Mouse (Mus musculus) forelimb bud, embryonic 11.5 days (tissue): Measurements from ENCODE around the gene Pacs2.

Experiments used
- DNase-seq: peaks from one replicate; pipeline ENCODE4 v3.0.0-alpha.2; 2012; ENCODE audit warnings: low read depth, low spot score

The Pacs2 gene

DNA sequence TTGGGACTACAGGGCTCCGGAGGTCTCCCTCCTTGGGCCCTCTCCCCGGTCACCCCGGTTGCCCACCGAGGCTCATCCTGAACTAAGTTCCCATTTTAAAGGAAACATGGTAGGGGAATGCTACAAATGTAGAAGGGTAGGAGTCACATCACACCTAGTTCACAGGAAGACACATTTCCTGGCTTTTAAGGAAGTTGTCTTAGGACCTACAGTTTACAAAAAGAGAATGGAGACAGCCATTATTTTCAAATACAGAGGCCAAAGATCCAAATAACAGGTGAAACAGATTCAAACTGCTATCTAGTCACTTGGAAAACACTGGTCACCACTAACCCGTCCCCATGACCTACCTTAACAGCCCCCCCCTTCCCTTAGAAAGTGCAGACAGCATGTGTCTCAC is 1.9 kb upstream of the Pacs2 start:
- no peak for DNase-seq

DNA sequence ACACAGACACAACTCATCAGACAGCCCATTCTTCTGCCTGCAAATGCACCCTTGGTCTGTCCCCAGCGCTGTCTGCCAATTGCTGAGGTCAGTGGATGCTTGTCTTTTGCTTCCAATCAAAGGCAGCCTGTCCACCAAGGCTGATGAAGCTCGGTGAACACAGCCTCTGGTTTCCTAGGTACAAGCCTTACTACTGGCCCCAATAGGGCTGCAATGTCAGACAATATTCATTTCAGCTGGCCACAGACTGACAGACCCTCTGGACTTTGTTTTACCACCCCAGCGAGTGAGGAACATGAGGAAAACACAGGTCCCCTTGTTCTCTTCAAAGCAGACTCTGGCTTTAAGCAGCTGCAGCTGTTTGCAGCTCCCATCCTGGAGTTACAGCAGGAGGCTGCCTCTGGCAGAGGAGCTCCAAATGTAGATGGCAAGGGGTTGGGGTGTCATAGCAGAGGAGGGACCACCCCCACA is 1.3 kb upstream of the Pacs2 start:
- DNase-seq, result peak; percentile 51

DNA sequence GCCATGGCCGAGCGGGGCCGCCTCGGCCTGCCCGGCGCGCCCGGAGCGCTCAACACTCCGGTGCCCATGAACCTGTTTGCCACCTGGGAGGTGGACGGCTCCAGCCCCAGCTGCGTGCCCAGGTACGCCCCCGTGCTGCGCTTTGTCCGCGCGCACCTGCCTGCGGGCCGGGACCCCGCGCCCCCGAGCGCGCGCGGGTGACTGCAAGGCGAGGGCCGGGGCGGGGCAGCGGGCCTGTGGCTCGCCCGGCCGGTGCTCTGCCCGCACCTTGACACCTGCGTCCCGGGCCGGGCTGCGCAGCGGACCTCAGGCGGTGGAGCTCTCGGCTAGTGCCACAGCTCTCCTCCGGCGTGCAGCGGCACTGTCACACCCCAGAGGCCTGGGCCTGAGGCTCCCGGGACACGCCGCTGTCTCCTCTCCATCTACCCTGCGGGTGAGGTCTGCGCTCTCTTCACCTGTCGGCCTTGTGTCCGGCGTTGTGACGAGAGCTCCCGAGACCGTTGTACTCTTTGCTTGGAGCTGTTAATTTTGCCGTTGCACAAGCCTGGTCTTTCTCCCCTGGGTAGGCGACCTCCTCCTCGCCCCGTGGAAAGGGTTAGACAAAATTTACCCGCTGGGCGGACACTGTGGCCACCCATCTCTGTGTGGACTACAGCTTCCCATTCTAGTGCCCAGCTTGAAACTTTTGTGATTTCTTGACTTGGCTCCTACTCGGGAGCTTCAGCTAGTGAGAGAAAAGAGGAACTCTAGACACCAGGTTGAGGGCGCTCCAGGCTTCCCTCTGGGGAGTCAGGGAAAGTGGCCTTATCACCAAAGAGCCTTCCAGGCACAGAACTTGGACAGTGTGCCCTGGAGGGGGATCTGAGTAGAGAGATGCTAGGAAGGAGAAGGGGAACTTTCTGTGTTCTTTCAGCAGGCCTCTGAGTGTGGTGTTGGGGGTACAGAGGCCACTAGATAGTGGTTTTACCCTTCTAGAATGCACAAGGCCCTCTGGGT is 551 bp downstream of the Pacs2 start:
- DNase-seq, result peak; percentile 35

DNA sequence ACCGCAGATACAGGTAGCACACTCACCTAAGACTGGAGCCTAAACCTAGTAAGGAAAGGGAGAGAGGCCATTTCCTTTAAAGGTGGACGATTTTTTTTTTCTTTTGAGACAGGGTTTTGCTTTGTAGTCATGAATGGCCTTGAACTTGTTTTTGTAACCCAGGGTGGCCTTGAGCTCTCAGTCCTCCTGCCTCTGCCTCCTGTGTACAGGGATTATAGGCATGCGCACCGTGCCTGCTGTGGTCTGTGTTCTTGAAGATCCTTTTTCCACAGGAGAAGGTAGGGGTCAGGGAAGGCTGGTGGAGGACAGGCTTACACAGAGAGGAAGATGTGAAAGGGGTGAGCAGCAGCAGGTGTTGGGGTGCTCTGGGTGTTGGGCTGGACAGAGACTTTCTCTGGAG is 1.6 kb downstream of the Pacs2 start:
- DNase-seq, result no peak

DNA sequence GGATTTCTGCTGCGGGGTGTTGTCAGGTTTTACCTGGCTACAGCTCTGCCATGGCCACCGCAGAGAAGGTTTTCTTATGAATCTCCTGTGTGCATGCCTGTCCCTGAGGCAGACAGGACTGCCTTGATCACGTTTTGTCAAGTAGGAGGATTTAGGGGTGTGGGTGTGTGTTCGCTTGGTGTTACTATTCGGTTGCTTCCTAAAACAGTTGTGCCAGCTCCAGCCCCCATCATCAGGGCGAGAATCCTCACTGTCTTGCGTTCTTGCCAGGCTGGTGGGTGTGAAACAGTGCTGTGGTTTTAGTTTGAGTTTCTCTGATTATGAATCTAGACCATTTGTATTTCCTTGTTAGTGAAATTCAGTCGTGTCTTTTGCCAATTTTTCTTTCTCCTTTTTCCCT is 2.7 kb downstream of the Pacs2 start:
- no peak for DNase-seq

DNA sequence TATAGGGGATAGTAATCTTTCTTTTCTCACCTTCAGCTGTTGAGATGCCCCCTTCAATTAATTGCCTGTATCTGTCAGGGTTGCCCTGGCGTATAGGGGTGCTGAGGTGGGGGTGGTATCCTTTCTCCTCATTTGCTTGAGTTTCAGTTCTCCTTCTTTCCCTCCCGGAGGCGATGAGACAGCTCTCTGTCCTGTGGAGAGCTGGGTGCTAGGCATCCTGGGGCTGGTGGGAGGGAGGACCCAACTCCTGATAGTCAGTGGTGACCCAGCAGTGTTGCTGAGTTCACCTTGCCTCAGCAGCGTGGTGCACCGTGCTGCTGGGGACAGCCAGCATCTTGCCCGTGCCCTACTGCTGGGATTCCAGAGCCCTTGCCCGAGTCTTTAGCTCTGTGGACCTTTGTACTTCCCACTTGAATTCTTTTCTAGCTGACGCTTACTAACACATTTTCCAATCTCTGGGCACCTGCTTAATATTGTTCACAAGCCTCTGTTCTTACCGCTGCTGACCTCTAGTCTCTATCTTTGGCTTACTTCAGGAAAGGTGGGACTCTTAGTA is 3.2 kb downstream of the Pacs2 start:
- no peak for DNase-seq

DNA sequence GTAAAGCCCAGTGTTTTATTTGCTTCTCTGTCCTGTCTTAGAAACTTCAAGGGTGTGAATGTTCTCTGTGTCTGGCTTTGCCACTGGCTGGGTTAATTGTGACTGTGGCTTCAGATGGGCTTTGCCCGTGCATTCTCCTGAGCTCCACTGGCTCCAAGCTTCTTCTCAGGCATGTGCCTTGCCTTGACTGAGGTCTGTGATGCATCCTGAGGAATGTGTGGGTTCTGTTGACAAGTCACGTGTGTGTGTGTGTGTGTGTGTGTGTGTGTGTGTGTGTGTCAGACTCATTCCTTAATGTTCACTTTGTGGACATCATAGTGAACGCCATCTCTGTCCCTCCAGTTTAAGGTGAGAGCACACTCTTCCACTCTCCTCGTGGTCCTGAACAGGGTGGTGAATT is 4.5 kb downstream of the Pacs2 start:
- DNase-seq, result no peak

DNA sequence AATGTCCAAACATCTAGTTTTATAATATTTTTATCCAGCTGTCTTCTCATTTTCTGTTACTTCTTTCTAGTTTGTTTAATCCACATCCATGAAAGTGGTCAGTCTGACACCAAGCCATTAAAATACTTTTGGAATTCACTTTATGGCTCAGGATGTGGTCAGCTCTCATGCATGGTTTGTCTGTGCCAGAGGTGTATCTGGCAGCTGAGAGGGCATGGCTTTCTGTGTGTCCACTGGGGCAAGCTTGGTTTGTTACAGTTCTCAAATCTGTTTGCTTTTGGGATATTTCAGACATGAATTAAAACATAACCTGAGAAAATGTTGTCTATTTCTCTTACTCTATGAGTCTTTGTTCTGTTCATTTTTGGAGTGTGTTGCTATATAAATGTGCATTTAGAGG is 7.2 kb downstream of the Pacs2 start:
- DNase-seq, result no peak

DNA sequence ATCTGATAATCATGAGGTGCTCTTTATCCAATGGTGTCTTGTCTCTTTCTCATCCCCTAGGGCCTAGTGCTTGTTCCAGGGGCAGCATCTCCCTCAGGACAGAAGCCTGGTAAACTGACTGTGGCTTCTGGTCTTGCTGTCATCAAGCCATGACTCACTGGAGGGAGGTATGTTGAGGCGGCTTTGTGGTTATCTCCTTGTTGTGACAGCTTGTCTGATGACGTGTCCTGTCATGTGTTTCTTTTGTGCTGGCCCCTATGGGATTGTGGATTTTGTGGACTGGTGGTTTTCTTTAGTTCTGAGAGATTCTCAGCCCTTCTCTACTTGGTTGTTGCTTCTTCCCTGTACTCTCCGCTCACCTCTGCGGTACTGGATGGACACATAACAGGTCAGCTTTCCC is 8.8 kb downstream of the Pacs2 start:
- DNase-seq, result no peak

DNA sequence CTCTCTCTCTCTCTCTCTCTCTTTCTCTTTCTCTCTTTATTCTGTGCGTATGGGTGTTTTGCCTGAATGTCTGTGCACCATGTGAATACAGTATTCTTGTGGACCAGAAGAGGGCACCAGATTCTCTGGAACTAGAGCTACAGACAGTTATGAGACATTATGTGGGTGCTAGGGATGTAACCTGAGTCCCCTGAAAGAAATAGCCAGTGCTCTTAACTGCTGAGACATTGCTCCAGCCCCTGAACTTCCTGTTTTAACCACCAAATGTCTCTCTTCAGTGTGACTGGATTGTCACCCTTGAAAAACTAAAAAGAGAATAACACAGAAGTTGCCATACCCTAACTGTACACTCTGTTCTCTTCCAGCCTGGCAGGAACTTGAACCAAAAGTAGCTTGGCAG is 12.2 kb downstream of the Pacs2 start:
- DNase-seq, result no peak

DNA sequence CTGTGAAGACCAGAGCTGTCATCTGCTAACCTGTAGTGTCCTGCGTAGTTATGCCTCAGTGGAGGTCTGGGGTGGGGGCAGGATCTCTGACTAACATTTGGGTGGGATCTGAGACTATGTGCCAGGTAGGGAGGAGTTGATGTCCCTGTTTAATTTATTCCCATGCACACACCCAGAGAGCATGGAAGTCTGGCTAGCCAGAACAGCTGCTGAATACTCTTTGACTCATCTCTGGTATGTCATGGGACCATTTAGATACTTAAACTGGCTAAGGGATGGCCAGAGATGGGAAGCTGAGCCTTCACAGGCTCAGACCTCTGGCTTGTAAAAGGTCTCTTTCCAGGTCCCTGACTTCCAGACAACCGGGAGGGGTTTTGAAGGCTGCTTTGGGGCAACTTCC is 13.2 kb downstream of the Pacs2 start:
- no peak for DNase-seq

DNA sequence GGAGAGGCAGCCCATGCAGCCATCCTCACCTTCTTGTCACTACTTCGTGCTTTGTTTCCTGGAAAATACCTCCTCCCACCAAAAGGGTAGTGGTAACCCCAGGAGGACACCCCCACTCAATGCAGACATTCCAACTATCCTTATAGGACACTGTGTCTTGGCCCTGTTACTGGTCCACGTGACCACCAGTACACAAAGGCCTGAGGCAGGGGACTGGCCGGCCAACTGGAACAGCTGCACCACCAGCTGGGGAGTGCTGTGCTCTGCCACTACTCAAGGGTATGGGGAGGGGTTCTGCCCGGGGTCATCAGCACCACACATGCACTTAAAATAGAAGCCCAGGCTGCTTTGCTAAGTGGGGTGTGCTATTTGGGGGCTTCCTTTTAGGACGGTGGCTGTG is 13.8 kb downstream of the Pacs2 start:
- DNase-seq, result no peak

DNA sequence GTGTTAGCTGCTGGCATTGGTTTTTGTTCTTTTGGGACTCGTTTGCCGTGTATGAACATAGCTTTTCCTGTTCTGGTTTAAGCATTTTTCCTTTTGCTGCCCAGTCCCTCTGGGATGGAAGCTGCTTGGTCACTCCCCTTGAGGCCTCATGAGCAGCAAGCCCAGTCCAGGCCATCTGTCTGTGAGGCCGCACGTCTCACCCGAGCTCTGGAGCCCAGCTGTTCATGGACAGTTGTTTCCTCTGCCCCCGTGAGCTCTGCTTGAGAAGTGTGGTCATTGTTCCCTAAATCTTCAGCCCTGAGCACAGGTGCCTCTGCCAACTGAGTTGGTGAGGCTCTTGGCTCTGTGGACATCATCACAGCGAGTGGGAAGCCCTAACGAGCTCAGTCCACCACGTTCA is 14.6 kb downstream of the Pacs2 start:
- no peak for DNase-seq

DNA sequence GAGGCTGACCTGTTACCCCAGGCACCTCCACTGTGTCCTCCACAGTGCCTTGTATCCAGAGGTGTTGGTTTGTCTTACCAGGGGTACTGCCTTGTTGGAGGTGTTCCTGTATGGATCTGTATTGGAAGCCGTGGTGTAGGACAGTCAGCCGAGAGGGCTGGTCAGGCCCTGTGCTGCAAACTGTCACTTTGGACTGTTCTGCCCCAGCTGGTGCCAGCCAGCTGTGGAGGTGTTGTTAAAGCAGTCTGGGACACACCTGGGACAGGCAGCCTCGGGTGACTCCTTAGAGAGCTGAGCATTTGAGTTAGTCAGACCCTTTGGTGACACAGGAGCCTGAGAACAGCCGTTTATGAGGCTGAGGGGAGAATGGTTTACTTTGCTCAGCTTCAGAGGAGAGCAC is 15.7 kb downstream of the Pacs2 start:
- DNase-seq, result no peak

DNA sequence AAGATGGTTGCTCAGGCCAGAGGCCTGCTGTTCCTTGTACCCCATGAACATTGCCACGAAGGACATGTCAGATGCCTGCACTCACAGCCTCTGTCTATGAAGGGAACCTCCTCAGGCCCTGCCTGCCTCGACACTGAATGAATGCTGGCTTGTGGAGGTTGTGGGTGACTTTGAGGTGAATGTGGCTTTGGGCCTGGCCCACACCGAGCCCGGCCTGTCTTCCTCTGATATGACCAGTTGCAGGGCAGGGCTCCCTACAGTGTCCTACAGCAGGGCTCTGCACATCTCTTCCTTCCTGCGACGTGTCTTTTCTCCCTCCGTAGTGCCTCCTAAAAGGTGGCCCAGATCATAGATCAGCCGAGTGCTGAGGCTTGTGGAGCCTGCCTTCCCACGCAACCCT is 16.7 kb downstream of the Pacs2 start:
- no peak for DNase-seq

DNA sequence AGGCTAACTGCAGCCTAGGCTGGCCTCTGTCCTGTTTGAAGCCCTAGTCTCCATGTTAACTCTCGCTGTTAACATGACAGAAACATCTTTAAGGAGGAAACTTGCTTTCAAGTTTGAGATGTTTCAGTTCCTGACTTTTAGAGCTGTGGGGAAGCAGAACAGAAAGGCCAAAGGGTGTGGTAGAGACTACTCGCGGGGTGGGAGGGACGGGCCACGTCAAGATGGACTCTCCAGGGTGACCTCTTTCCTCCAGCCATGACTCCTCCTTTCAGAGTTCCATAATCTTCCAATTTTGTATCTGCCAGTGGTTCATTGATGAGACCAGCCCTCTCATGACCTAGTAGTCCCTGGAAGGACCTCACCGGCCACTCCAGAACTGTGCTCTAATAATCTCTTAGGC is 17.1 kb downstream of the Pacs2 start:
- DNase-seq, result no peak

DNA sequence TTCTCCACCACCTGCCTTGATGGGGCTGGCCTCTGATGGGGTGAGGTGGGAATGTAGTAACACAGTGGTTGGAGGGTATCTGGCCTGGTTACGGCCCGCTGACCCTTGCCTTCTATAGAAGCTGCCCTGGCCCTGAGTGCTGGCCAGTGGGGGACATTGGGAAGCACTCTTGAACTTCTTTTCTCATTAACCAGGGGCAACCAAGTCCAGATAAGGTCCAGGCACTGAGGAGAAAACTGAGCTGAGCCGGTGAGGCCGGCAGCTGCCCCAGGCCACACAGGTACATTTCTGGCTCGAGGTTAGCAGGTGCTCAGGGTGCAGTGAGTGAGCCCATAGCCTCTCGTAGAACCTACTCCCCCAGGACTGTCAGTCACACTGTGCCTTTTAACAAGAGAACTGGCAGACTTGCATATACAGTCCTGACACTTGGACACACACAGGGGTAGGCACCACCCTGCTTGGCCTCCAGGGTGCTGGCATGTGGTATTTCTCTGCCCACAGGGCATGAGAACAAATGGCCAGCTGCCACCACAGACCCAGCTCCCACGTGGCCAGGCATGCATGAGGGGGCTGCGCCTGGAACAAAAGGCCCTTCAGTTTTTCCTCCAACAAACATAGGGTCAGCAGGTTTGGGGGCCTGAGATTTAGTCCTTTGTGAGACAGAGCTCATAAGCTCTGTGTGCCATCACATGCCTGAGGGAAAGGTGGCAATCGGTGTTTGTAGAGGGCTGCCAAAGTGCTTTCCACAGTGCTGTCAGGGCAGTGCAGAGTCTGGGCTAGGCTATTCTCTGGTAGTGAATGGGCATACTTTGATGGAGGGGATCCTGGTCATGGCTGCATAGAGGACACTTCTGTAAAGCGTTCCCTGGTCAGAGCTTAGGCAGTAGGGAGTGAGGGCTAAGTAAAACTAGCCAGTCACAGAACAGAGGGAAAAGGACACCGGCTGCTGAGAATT is 18.3 kb downstream of the Pacs2 start:
- no peak for DNase-seq

DNA sequence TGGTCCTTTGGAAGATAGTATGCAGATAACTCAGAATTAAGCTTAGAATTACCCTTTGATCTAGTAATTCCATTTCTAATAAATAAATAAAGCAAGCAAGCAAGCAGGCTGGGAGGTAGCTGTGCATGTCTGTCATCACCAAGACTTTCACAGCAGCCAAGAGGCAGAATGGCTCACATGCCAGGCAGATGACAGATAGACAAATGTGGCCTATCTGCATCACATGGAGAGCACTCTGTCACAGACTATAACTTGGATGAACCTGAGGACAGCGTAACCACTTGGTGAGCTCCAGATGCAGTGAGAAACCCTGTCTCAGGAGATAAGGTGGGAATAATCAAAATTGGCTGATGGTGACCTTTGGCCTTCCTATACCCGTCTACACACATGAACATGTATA is 20.8 kb downstream of the Pacs2 start:
- DNase-seq, result no peak

DNA sequence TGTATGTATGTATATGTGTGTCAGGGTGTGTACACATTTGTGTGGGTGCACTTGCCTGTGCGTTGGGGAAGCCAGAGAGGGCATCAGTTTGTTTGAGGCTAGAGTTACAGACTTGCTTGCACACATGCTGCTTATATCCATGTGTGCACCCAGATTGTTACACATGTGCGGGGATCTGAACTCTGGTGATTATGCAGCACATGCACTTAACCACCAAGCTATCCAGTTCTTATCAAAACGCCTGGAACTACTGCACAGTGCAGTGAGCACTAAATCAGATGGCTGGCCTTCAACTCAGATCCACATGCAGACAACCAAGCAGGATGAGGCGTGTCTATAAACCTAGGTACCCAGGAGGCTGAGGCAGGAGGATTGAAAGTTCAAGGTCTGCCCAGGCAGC is 22.7 kb downstream of the Pacs2 start:
- no peak for DNase-seq

DNA sequence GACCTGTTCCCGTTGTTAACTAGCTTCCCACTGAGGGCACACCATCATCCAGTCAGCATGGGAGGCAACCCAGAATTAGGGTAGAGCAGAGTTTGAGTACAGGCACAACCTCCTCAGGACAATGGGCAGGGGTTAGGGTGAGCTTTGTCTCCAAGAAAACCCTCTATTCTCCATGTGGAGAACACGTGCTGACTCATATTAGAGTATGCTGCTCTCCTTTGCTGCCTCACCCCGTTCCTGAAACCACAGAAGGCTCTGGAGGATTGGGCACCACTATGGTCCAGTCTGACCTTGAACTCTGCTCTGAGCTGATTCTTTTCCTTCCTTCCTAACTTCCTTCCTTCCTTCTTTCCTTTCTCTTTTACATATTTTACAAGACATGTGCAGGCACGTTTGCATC is 24.1 kb downstream of the Pacs2 start:
- no peak for DNase-seq

DNA sequence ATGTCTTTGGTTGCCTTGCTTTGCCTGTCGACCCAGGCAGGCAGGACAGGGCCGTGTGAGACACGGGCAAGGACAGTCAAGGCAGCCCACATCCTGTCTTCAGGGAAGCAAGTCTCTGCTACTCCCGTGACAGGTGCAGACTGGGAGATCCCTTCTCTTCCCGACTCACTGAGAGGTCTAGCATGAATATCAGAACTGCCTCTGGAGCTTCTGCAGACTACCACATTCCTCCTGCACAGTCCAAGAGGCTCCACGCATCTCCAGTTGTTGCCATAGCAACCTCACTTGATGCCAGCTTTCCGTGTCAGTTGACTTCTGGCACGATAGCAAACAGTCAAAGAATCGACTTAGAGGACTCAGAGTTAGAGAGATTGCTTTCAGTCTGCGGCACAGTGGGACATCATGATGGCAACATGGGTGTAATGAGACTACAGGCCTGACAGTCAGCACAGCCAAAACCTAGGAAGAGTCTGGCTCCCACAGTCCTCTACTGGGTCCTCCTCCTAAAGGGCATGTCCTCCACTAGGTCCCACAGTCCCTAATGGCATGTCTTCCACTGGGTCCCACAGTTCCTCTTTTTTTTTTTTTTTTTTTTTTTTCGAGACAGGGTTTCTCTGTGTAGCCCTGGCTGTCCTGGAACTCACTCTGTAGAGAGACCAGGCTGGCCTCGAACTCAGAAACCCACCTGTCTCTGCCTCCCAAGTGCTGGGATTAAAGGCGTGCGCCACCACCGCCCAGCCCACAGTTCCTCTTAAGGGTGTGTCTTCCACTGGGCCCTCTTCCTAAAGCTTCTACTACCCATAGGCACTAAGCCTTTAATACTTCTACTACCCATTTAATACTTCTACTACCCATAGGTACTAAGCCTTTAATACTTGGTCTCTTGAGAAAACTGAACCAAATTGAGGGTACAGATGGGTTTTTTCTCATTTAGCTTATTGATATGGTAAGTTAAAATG is 27.5 kb downstream of the Pacs2 start:
- no peak for DNase-seq
